Mouse (Mus musculus) limb, embryonic 10.5 days (tissue): ENCODE data around the gene Arhgef26. TPM values are rescaled to one million over a fixed set of nuclear protein-coding genes. Genes with fewer than 3 reads are reported as not detected.

Experiments
- DNase-seq: peaks from one replicate; pipeline ENCODE4 v3.0.0-alpha.2; 2017; ENCODE audit warnings: low spot score
- H3K27ac ChIP-seq: fragments of 300-500 bp; sonication (generic); 2 replicates; pipeline ENCODE4 v1.5.1; 2016; ENCODE audit warnings: mild to moderate bottlenecking
- H3K27me3 ChIP-seq: fragments of 300-500 bp; sonication (generic); 2 replicates; pipeline ENCODE4 v1.6.1; 2016; ENCODE audit warnings: low read depth, mild to moderate bottlenecking; ENCODE audit not compliant: poor library complexity, severe bottlenecking
- H3K36me3 ChIP-seq: fragments of 300-500 bp; sonication (generic); 2 replicates; pipeline ENCODE4 v1.6.1; 2016; ENCODE audit warnings: mild to moderate bottlenecking, moderate library complexity
- H3K4me1 ChIP-seq: fragments of 300-500 bp; sonication (generic); 2 replicates; pipeline ENCODE4 v1.6.1; 2016
- H3K4me3 ChIP-seq: fragments of 300-500 bp; sonication (generic); 2 replicates; pipeline ENCODE4 v1.5.1; 2016; ENCODE audit warnings: mild to moderate bottlenecking, moderate library complexity
- H3K9me3 ChIP-seq: fragments of 300-500 bp; sonication (generic); replicated peaks from 2 replicates; pipeline ENCODE4 v1.6.1; 2016; ENCODE audit warnings: mild to moderate bottlenecking
- WGBS: fragments of 180-500 bp; shearing (Covaris S2); methylation state at CpG from one replicate; pipeline ENCODE4 v1.1.7; 2016; 5-methylcytosine and 5-hydroxymethylcytosine counted together
- polyA plus RNA-seq: library from polyadenylated mRNA; unstranded; fragments of >200 nt; fragmentation: Nextera tagmentation; extraction: Ambion mirVana; gene quantifications from 2 replicates; pipeline ENCODE4 v1.2.1, GENCODE M21; 2016

Arhgef26 gene
- polyA plus RNA-seq, 1 experiment from 2014 or later = 4.9 TPM

- 41% methylated on average over 5 of the region's 5 CpGs for WGBS
- peak overlapping the region; percentile 62 for H3K27ac ChIP-seq
- DNase-seq = no peak
These were observed 58.0 kb downstream of the Arhgef26 start for GRCm38 (mm10) chr3:62396109-62396508.

GRCm38 (mm10) chr3:62398094-62398493 lies 60.0 kb downstream of the Arhgef26 start:
- H3K4me3 ChIP-seq = no peak overlapping the region
- no peak overlapping the region; the same call in 1 of the 2 replicates for H3K27ac ChIP-seq

More at GRCm38 (mm10) chr3:62396109-62396508, 58.0 kb downstream of the Arhgef26 start:
- Histone ChIP-seq H3K4me1 (peaks cover 25% of the 10 kb centered on the region), H3K36me3 (no peaks in the 10 kb centered on the region), H3K4me3 (no peak overlapping the region), H3K27me3 (no peaks in the 10 kb centered on the region), H3K9me3 (no peaks in the 10 kb centered on the region)

GRCm38 (mm10) chr3:62399826-62400746 lies 61.9 kb downstream of the Arhgef26 start:
- WGBS = 89% methylated on average over 12 of the region's 12 CpGs
- Histone ChIP-seq H3K9me3 (no peaks in the 10 kb centered on the region), H3K27me3 (no peaks in the 10 kb centered on the region), H3K36me3 (no peaks in the 10 kb centered on the region), H3K4me1 (peaks cover 21% of the 10 kb centered on the region), H3K27ac (no peak overlapping the region), H3K4me3 (no peak overlapping the region)
- DNase-seq = no peak

More at GRCm38 (mm10) chr3:62398094-62398493, 60.0 kb downstream of the Arhgef26 start:
- H3K36me3 ChIP-seq = no peaks in the 10 kb centered on the region
- no peak for DNase-seq
- no peaks in the 10 kb centered on the region for H3K9me3 ChIP-seq
- peaks cover 25% of the 10 kb centered on the region for H3K4me1 ChIP-seq
- no peaks in the 10 kb centered on the region for H3K27me3 ChIP-seq

GRCm38 (mm10) chr3:62402466-62402865 lies 64.3 kb downstream of the Arhgef26 start:
- no peak overlapping the region for H3K4me3 ChIP-seq
- no peak overlapping the region for H3K27ac ChIP-seq
- H3K4me1 ChIP-seq = peaks cover 3% of the 10 kb centered on the region; the same call in 1 of the 2 replicates
- H3K9me3 ChIP-seq = no peaks in the 10 kb centered on the region
- WGBS = 95% methylated on average over 2 of the region's 2 CpGs
- H3K36me3 ChIP-seq = no peaks in the 10 kb centered on the region
- DNase-seq = no peak
- H3K27me3 ChIP-seq = no peaks in the 10 kb centered on the region

- WGBS = 94% methylated on average over 7 of the region's 7 CpGs
- no peaks in the 10 kb centered on the region for H3K36me3 ChIP-seq
- peaks cover 7% of the 10 kb centered on the region for H3K4me1 ChIP-seq
- no peak overlapping the region for H3K27ac ChIP-seq
- no peaks in the 10 kb centered on the region for H3K9me3 ChIP-seq
- no peak for DNase-seq
- H3K4me3 ChIP-seq = no peak overlapping the region
- no peaks in the 10 kb centered on the region for H3K27me3 ChIP-seq
These were observed 66.5 kb downstream of the Arhgef26 start for GRCm38 (mm10) chr3:62404477-62405246.

GRCm38 (mm10) chr3:62409555-62410182 lies 71.5 kb downstream of the Arhgef26 start:
- no peak overlapping the region for H3K27ac ChIP-seq
- no peak for DNase-seq
- peaks cover 7% of the 10 kb centered on the region for H3K4me1 ChIP-seq
- H3K36me3 ChIP-seq = no peaks in the 10 kb centered on the region
- no peaks in the 10 kb centered on the region for H3K9me3 ChIP-seq
- 67% methylated on average over 8 of the region's 8 CpGs for WGBS
- H3K27me3 ChIP-seq = no peaks in the 10 kb centered on the region
- no peak overlapping the region for H3K4me3 ChIP-seq

- no peak for DNase-seq
- WGBS = 94% methylated on average over 4 of the region's 4 CpGs
- H3K27ac ChIP-seq = no peak overlapping the region
These were observed 72.3 kb downstream of the Arhgef26 start for GRCm38 (mm10) chr3:62410491-62410890.

GRCm38 (mm10) chr3:62412704-62413103 lies 74.6 kb downstream of the Arhgef26 start:
- H3K4me1 ChIP-seq = peaks cover 7% of the 10 kb centered on the region
- no peaks in the 10 kb centered on the region for H3K27me3 ChIP-seq
- H3K36me3 ChIP-seq = no peaks in the 10 kb centered on the region
- no peaks in the 10 kb centered on the region for H3K9me3 ChIP-seq
- H3K27ac ChIP-seq = no peak overlapping the region
- no peak overlapping the region for H3K4me3 ChIP-seq
- WGBS = 64% methylated on average over 7 of the region's 7 CpGs
- no peak for DNase-seq

More at GRCm38 (mm10) chr3:62410491-62410890, 72.3 kb downstream of the Arhgef26 start:
- no peaks in the 10 kb centered on the region for H3K9me3 ChIP-seq
- H3K4me3 ChIP-seq = no peak overlapping the region
- no peaks in the 10 kb centered on the region for H3K36me3 ChIP-seq
- H3K27me3 ChIP-seq = no peaks in the 10 kb centered on the region
- H3K4me1 ChIP-seq = peaks cover 7% of the 10 kb centered on the region

- no peak for DNase-seq
- Histone ChIP-seq H3K27ac (no peak overlapping the region), H3K4me1 (no peaks in the 10 kb centered on the region), H3K27me3 (no peaks in the 10 kb centered on the region), H3K36me3 (no peaks in the 10 kb centered on the region), H3K4me3 (no peak overlapping the region), H3K9me3 (no peaks in the 10 kb centered on the region)
- 96% methylated on average over 4 of the region's 4 CpGs for WGBS
These were observed 76.8 kb downstream of the Arhgef26 start for GRCm38 (mm10) chr3:62414926-62415325.

- H3K36me3 ChIP-seq = no peaks in the 10 kb centered on the region
- no peak overlapping the region for H3K27ac ChIP-seq
- 90% methylated on average over 6 of the region's 6 CpGs for WGBS
- no peak overlapping the region for H3K4me3 ChIP-seq
- H3K4me1 ChIP-seq = no peaks in the 10 kb centered on the region
- H3K9me3 ChIP-seq = no peaks in the 10 kb centered on the region
- no peak for DNase-seq
- H3K27me3 ChIP-seq = no peaks in the 10 kb centered on the region
These were observed 79.3 kb downstream of the Arhgef26 start for GRCm38 (mm10) chr3:62417458-62417857.

- no peak for DNase-seq
- 96% methylated on average over 6 of the region's 6 CpGs for WGBS
These were observed 80.4 kb downstream of the Arhgef26 start for GRCm38 (mm10) chr3:62418387-62419138.

GRCm38 (mm10) chr3:62433675-62434074 lies 95.5 kb downstream of the Arhgef26 start:
- Histone ChIP-seq H3K4me1 (no peaks in the 10 kb centered on the region), H3K36me3 (no peaks in the 10 kb centered on the region), H3K27ac (no peak overlapping the region), H3K9me3 (no peaks in the 10 kb centered on the region), H3K27me3 (no peaks in the 10 kb centered on the region), H3K4me3 (no peak overlapping the region)
- WGBS = 68% methylated on average over 4 of the region's 4 CpGs
- DNase-seq = no peak

More at GRCm38 (mm10) chr3:62418387-62419138, 80.4 kb downstream of the Arhgef26 start:
- H3K9me3 ChIP-seq = no peaks in the 10 kb centered on the region
- H3K4me3 ChIP-seq = no peak overlapping the region
- no peak overlapping the region for H3K27ac ChIP-seq
- H3K4me1 ChIP-seq = no peaks in the 10 kb centered on the region
- H3K27me3 ChIP-seq = no peaks in the 10 kb centered on the region
- no peaks in the 10 kb centered on the region for H3K36me3 ChIP-seq
